Mouse (Mus musculus) lung, adult 2 months (tissue): ENCODE data around the gene 4933407L21Rik.

ENCODE experiments used
- CTCF ChIP-seq: fragments of 200-500 bp; IDR thresholded peaks from 2 replicates; pipeline ENCODE4 v1.5.1; 2011; ENCODE audit warnings: mild to moderate bottlenecking, low read length, control low read depth; ENCODE audit not compliant: insufficient read depth
- POLR2A ChIP-seq: fragments of 200-500 bp; IDR thresholded peaks from 2 replicates; pipeline ENCODE4 v1.6.1; 2011; ENCODE audit warnings: low read depth, mild to moderate bottlenecking, control low read depth, low read length, borderline replicate concordance; ENCODE audit errors: extremely low read depth

- no peak for TF ChIP-seq CTCF
- no peak for TF ChIP-seq POLR2A
Measured at GRCm38 (mm10) chr1:85899388-85899761, 28.9 kb upstream of the 4933407L21Rik start.
